Mouse (Mus musculus): ENCODE measurements at regions not wholly inside any gene's neighbourhood (a gene's known extent, or its start where the extent isn't known, plus 50 kb on each side); places are given as distances from the start of the nearest gene placed in this dataset.

- Histone ChIP-seq H3K27ac (ENCODE audit: low read depth, low read length) (no peak overlapping the region), H3K27me3 (ENCODE audit: control insufficient read depth, insufficient read depth, low read length) (no peaks in the 10 kb centered on the region), H3K9ac (replicated peaks; ENCODE audit: low read depth, low read length) (no peak overlapping the region), H3K9me3 (ENCODE audit: control insufficient read depth, low read length) (no peaks in the 10 kb centered on the region), H3K36me3 (ENCODE audit: control insufficient read depth, insufficient read depth, low read length) (no peaks in the 10 kb centered on the region), H3K4me2 (ENCODE audit: low read depth, low read length) (no peak overlapping the region), H3K4me1 (ENCODE audit: control insufficient read depth, insufficient read depth, low read length) (no peaks in the 10 kb centered on the region), H3K4me3 (ENCODE audit: low read depth, low read length) (no peak overlapping the region)
- no peak for ATAC-seq (ENCODE audit: low read depth)
- 87% methylated on average over 9 of the region's 9 CpGs for WGBS
Observed at GRCm38 (mm10) chr10:121150668-121151067, 116.9 kb downstream of the Wif1 start.

GRCm38 (mm10) chr10:121153625-121154024 lies 119.9 kb downstream of the Wif1 start:
- Histone ChIP-seq H3K9me3 (ENCODE audit: control insufficient read depth, low read length) (no peaks in the 10 kb centered on the region), H3K4me3 (ENCODE audit: low read depth, low read length) (no peak overlapping the region), H3K27ac (ENCODE audit: low read depth, low read length) (no peak overlapping the region), H3K4me2 (ENCODE audit: low read depth, low read length) (no peak overlapping the region), H3K4me1 (ENCODE audit: control insufficient read depth, insufficient read depth, low read length) (no peaks in the 10 kb centered on the region), H3K27me3 (ENCODE audit: control insufficient read depth, insufficient read depth, low read length) (no peaks in the 10 kb centered on the region), H3K9ac (replicated peaks; ENCODE audit: low read depth, low read length) (no peak overlapping the region), H3K36me3 (ENCODE audit: control insufficient read depth, insufficient read depth, low read length) (no peaks in the 10 kb centered on the region)
- no peak for ATAC-seq (ENCODE audit: low read depth)
- WGBS = 79% methylated on average over 4 of the region's 4 CpGs

- Histone ChIP-seq H3K27me3 (ENCODE audit: control insufficient read depth, insufficient read depth, low read length) (no peaks in the 10 kb centered on the region), H3K27ac (ENCODE audit: low read depth, low read length) (no peak overlapping the region), H3K4me3 (ENCODE audit: low read depth, low read length) (no peak overlapping the region), H3K9ac (replicated peaks; ENCODE audit: low read depth, low read length) (no peak overlapping the region), H3K9me3 (ENCODE audit: control insufficient read depth, low read length) (no peaks in the 10 kb centered on the region), H3K4me1 (ENCODE audit: control insufficient read depth, insufficient read depth, low read length) (no peaks in the 10 kb centered on the region), H3K36me3 (ENCODE audit: control insufficient read depth, insufficient read depth, low read length) (no peaks in the 10 kb centered on the region), H3K4me2 (ENCODE audit: low read depth, low read length) (no peak overlapping the region)
- 74% methylated on average over 7 of the region's 7 CpGs for WGBS
- ATAC-seq (ENCODE audit: low read depth) = no peak
Observed at GRCm38 (mm10) chr10:121160499-121160898, 126.7 kb downstream of the Wif1 start.

- Histone ChIP-seq H3K27me3 (ENCODE audit: control insufficient read depth, insufficient read depth, low read length) (no peaks in the 10 kb centered on the region), H3K4me1 (ENCODE audit: control insufficient read depth, insufficient read depth, low read length) (no peaks in the 10 kb centered on the region), H3K4me3 (ENCODE audit: low read depth, low read length) (no peak overlapping the region), H3K4me2 (ENCODE audit: low read depth, low read length) (no peak overlapping the region), H3K9me3 (ENCODE audit: control insufficient read depth, low read length) (no peaks in the 10 kb centered on the region), H3K27ac (ENCODE audit: low read depth, low read length) (no peak overlapping the region), H3K9ac (replicated peaks; ENCODE audit: low read depth, low read length) (no peak overlapping the region), H3K36me3 (ENCODE audit: control insufficient read depth, insufficient read depth, low read length) (no peaks in the 10 kb centered on the region)
- ATAC-seq (ENCODE audit: low read depth) = no peak
- WGBS = 78% methylated on average over 11 of the region's 11 CpGs
Observed at GRCm38 (mm10) chr10:121161201-121161600, 127.4 kb downstream of the Wif1 start.

- Histone ChIP-seq H3K36me3 (ENCODE audit: control insufficient read depth, insufficient read depth, low read length) (no peaks in the 10 kb centered on the region), H3K9me3 (ENCODE audit: control insufficient read depth, low read length) (no peaks in the 10 kb centered on the region), H3K4me3 (ENCODE audit: low read depth, low read length) (no peak overlapping the region), H3K4me2 (ENCODE audit: low read depth, low read length) (no peak overlapping the region), H3K9ac (replicated peaks; ENCODE audit: low read depth, low read length) (no peak overlapping the region), H3K4me1 (ENCODE audit: control insufficient read depth, insufficient read depth, low read length) (no peaks in the 10 kb centered on the region), H3K27me3 (ENCODE audit: control insufficient read depth, insufficient read depth, low read length) (no peaks in the 10 kb centered on the region), H3K27ac (ENCODE audit: low read depth, low read length) (no peak overlapping the region)
- WGBS = 95% methylated on average over 9 of the region's 9 CpGs
- ATAC-seq (ENCODE audit: low read depth) = no peak
Observed at GRCm38 (mm10) chr10:121174022-121174421, 140.3 kb downstream of the Wif1 start.

- Histone ChIP-seq H3K4me3 (ENCODE audit: low read depth, low read length) (no peak overlapping the region), H3K4me2 (ENCODE audit: low read depth, low read length) (no peak overlapping the region), H3K9ac (replicated peaks; ENCODE audit: low read depth, low read length) (no peak overlapping the region), H3K9me3 (ENCODE audit: control insufficient read depth, low read length) (no peaks in the 10 kb centered on the region), H3K27ac (ENCODE audit: low read depth, low read length) (no peak overlapping the region), H3K4me1 (ENCODE audit: control insufficient read depth, insufficient read depth, low read length) (no peaks in the 10 kb centered on the region), H3K36me3 (ENCODE audit: control insufficient read depth, insufficient read depth, low read length) (no peaks in the 10 kb centered on the region), H3K27me3 (ENCODE audit: control insufficient read depth, insufficient read depth, low read length) (no peaks in the 10 kb centered on the region)
- 97% methylated on average over 7 of the region's 7 CpGs for WGBS
- ATAC-seq (ENCODE audit: low read depth) = no peak
Observed at GRCm38 (mm10) chr10:121189139-121189538, 155.4 kb downstream of the Wif1 start.

- Histone ChIP-seq H3K36me3 (ENCODE audit: control insufficient read depth, insufficient read depth, low read length) (no peaks in the 10 kb centered on the region), H3K9ac (replicated peaks; ENCODE audit: low read depth, low read length) (no peak overlapping the region), H3K4me2 (ENCODE audit: low read depth, low read length) (no peak overlapping the region), H3K9me3 (ENCODE audit: control insufficient read depth, low read length) (no peaks in the 10 kb centered on the region), H3K4me1 (ENCODE audit: control insufficient read depth, insufficient read depth, low read length) (no peaks in the 10 kb centered on the region), H3K27me3 (ENCODE audit: control insufficient read depth, insufficient read depth, low read length) (peaks cover 5% of the 10 kb centered on the region), H3K27ac (ENCODE audit: low read depth, low read length) (no peak overlapping the region), H3K4me3 (ENCODE audit: low read depth, low read length) (no peak overlapping the region)
- ATAC-seq (ENCODE audit: low read depth) = no peak
- 66% methylated on average over 2 of the region's 2 CpGs for WGBS
Observed at GRCm38 (mm10) chr10:121199236-121199635, 151.8 kb downstream of the Tbc1d30 start.

GRCm38 (mm10) chr10:121202531-121202930 lies 148.5 kb downstream of the Tbc1d30 start:
- no peak overlapping the region for H3K9ac ChIP-seq (replicated peaks; ENCODE audit: low read depth, low read length)
- H3K36me3 ChIP-seq (ENCODE audit: control insufficient read depth, insufficient read depth, low read length) = no peaks in the 10 kb centered on the region
- no peak overlapping the region for H3K4me2 ChIP-seq (ENCODE audit: low read depth, low read length)
- no peak overlapping the region for H3K27ac ChIP-seq (ENCODE audit: low read depth, low read length)
- peaks cover 9% of the 10 kb centered on the region; the same call in 1 of the 2 replicates for H3K4me1 ChIP-seq (ENCODE audit: control insufficient read depth, insufficient read depth, low read length)
- peaks cover 5% of the 10 kb centered on the region for H3K27me3 ChIP-seq (ENCODE audit: control insufficient read depth, insufficient read depth, low read length)
- no peaks in the 10 kb centered on the region for H3K9me3 ChIP-seq (ENCODE audit: control insufficient read depth, low read length)
- no peak overlapping the region for H3K4me3 ChIP-seq (ENCODE audit: low read depth, low read length)
- no peak for ATAC-seq (ENCODE audit: low read depth)
- WGBS = 94% methylated on average over 7 of the region's 7 CpGs

- Histone ChIP-seq H3K4me2 (ENCODE audit: low read depth, low read length) (no peak overlapping the region; the same call in 1 of the 2 replicates), H3K27ac (ENCODE audit: low read depth, low read length) (peak overlapping the region; percentile 66)
Observed at GRCm38 (mm10) chr10:121205551-121205950, 145.5 kb downstream of the Tbc1d30 start.

More at GRCm38 (mm10) chr10:121205551-121205950, 145.5 kb downstream of the Tbc1d30 start:
- no peaks in the 10 kb centered on the region; the same call in none of the 2 replicates for H3K27me3 ChIP-seq (ENCODE audit: control insufficient read depth, insufficient read depth, low read length)
- no peaks in the 10 kb centered on the region for H3K36me3 ChIP-seq (ENCODE audit: control insufficient read depth, insufficient read depth, low read length)
- peaks cover 9% of the 10 kb centered on the region; the same call in 1 of the 2 replicates for H3K4me1 ChIP-seq (ENCODE audit: control insufficient read depth, insufficient read depth, low read length)
- H3K4me3 ChIP-seq (ENCODE audit: low read depth, low read length) = no peak overlapping the region
- 0 out of 2 replicates have a peak, but pooled peaks have one; percentile 9 for ATAC-seq (ENCODE audit: low read depth)
- WGBS = 76% methylated on average over 11 of the region's 11 CpGs
- no peak overlapping the region for H3K9ac ChIP-seq (replicated peaks; ENCODE audit: low read depth, low read length)
- H3K9me3 ChIP-seq (ENCODE audit: control insufficient read depth, low read length) = no peaks in the 10 kb centered on the region

Measured in neural tube, embryonic 14.5 days (tissue).